Mouse (Mus musculus) MEL (cell line): ENCODE measurements at regions not wholly inside any gene's neighbourhood (a gene's known extent, or its start where the extent isn't known, plus 50 kb on each side); places are given as distances from the start of the nearest gene placed in this dataset.

ENCODE experiments used
- CTCF ChIP-seq, 3 experiments: IDR thresholded peaks in 2 of 3; conservative IDR thresholded peaks in 1 of 3; 2 replicates each; pipeline ENCODE4 v1.5.1; 2011 to 2012; ENCODE audit warnings: low read length in 3 of 3, low read depth in 2 of 3, mild to moderate bottlenecking in 2 of 3, improper control_type of control experiment in 1 of 3, inconsistent platforms in 1 of 3, mixed read lengths in 1 of 3, moderate library complexity in 1 of 3; ENCODE audit not compliant: control insufficient read depth in 1 of 3, insufficient read depth in 1 of 3, poor library complexity in 1 of 3, severe bottlenecking in 1 of 3
- MAX ChIP-seq: IDR thresholded peaks from 2 replicates; pipeline ENCODE4 v1.6.1; 2011; ENCODE audit warnings: low read length, improper control_type of control experiment
- TBP ChIP-seq: IDR thresholded peaks from 2 replicates; pipeline ENCODE4 v1.8.0; 2011; ENCODE audit warnings: low read depth, low read length, improper control_type of control experiment
- ZMIZ1 ChIP-seq: IDR thresholded peaks from 2 replicates; pipeline ENCODE4 v1.6.1; 2012; ENCODE audit warnings: low read depth, mild to moderate bottlenecking, inconsistent platforms, low read length, improper control_type of control experiment, moderate library complexity
- ZNF384 ChIP-seq: IDR thresholded peaks from 2 replicates; pipeline ENCODE4 v1.6.1; 2012; ENCODE audit warnings: low read depth, mild to moderate bottlenecking, inconsistent platforms, low read length, improper control_type of control experiment

DNA sequence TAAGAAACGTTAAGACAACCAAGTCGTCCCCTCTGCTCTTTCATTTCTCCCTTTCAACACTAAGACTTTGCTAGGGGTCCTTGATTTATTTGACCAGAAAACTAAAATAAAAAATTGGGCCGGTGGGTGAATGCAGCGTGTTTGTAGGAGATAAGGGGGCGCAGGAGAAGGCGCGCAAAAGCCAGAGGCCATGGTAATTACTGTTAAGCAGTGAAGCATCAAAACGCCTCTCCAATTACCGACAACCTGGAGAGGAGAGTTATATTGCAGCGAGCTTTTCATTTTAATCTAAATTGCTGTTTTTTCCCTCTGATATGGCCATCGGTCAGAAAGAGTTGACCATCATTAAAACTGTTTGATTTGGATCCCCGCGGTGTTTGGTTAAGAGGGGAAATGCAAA lies 168.9 kb downstream of the Foxa2 start:
- TF ChIP-seq TBP (no peak), CTCF (IDR thresholded peaks at IDR 0.05 in 2 of 3, conservative IDR thresholded peaks at IDR 0.05 in 1 of 3; ENCODE audit: control insufficient read depth in 1 of 3, insufficient read depth in 1 of 3, low read depth in 2 of 3, low read length in 3 of 3, poor library complexity in 1 of 3, severe bottlenecking in 1 of 3) (no peak), ZNF384 (no peak), ZMIZ1 (no peak), MAX (no peak)
